Mouse (Mus musculus) adrenal gland, adult 8-10 months (tissue): ENCODE results near the gene Gm43720. TPM values are rescaled to one million over a fixed set of nuclear protein-coding genes. Genes with fewer than 3 reads are reported as not detected.

ENCODE experiments used
- DNase-seq: peaks from one replicate; pipeline ENCODE4 v3.0.0; 2022
- total RNA-seq, 4 experiments: library from RNA; stranded (reverse); gene quantifications; 2 replicates each; pipeline ENCODE4 v1.2.4; 2022

Gm43720 gene
- not detected for total RNA-seq

GRCm38 (mm10) chr5:138279585-138280424 lies at the start of gene Gm43720, which contains the start of the genes Gpc2 and Stag3:
Gene Gm43720 (minus strand): TSS chr5:138279958.
Gene Gpc2 (minus strand): TSS chr5:138280005.
Gene Stag3 (plus strand): TSS chr5:138280240.
- DNase-seq: peak; percentile 78

GRCm38 (mm10) chr5:138312795-138313194 lies 33.0 kb upstream of the Gm43720 start:
- no peak for DNase-seq

GRCm38 (mm10) chr5:138299613-138300012 lies 19.9 kb upstream of the Gm43720 start:
- DNase-seq: no peak

GRCm38 (mm10) chr5:138294158-138294557 lies 14.4 kb upstream of the Gm43720 start:
- DNase-seq: no peak

- no peak for DNase-seq
These were observed 11.9 kb upstream of the Gm43720 start for GRCm38 (mm10) chr5:138291638-138292037.

- DNase-seq: no peak
These were observed 8.1 kb upstream of the Gm43720 start for GRCm38 (mm10) chr5:138287861-138288260.

GRCm38 (mm10) chr5:138283540-138283939 lies 3.8 kb upstream of the Gm43720 start:
- no peak for DNase-seq

GRCm38 (mm10) chr5:138281798-138282197 lies 2.0 kb upstream of the Gm43720 start:
- no peak for DNase-seq

GRCm38 (mm10) chr5:138280829-138281228 lies 1.1 kb upstream of the Gm43720 start:
- DNase-seq: no peak

- no peak for DNase-seq
These were observed 639 bp upstream of the Gm43720 start for GRCm38 (mm10) chr5:138280425-138280768.

- no peak for DNase-seq
These were observed 1.8 kb downstream of the Gm43720 start for GRCm38 (mm10) chr5:138277994-138278393.

- no peak for DNase-seq
These were observed 4.3 kb downstream of the Gm43720 start for GRCm38 (mm10) chr5:138275216-138276050.

GRCm38 (mm10) chr5:138274186-138274585 lies 5.6 kb downstream of the Gm43720 start:
- DNase-seq: no peak

- DNase-seq: no peak
These were observed 7.3 kb downstream of the Gm43720 start, which contains the start of gene Gal3st4 for GRCm38 (mm10) chr5:138272409-138272923. Gene Gal3st4 (minus strand): TSS chr5:138272840.

- no peak for DNase-seq
These were observed 8.5 kb downstream of the Gm43720 start for GRCm38 (mm10) chr5:138271232-138271631.

GRCm38 (mm10) chr5:138268980-138269379 lies 10.8 kb downstream of the Gm43720 start:
- DNase-seq: no peak

- DNase-seq: no peak
These were observed 12.6 kb downstream of the Gm43720 start for GRCm38 (mm10) chr5:138267114-138267513.

- DNase-seq: no peak
These were observed 14.0 kb downstream of the Gm43720 start for GRCm38 (mm10) chr5:138265712-138266111.

- DNase-seq: no peak
These were observed 15.6 kb downstream of the Gm43720 start for GRCm38 (mm10) chr5:138264207-138264578.

- peak; percentile 89 for DNase-seq
These were observed 16.2 kb downstream of the Gm43720 start, which contains the start of gene BC037034 for GRCm38 (mm10) chr5:138263260-138264206. Gene BC037034 (minus strand): TSS chr5:138264033.

GRCm38 (mm10) chr5:138262582-138263240 lies 17.0 kb downstream of the Gm43720 start:
- no peak for DNase-seq
